Mouse (Mus musculus): ENCODE measurements around the gene Plekha7. TPM values are rescaled to one million over a fixed set of nuclear protein-coding genes. Genes with fewer than 3 reads are reported as not detected.

Gene Plekha7
- 55.9 and 59.7 TPM in 2 replicates for polyA plus RNA-seq (2016; fragmentation: Nextera tagmentation; extraction: Ambion mirVana)

- Histone ChIP-seq H3K9me3 (replicated peaks) (no peaks in the 10 kb centered on the region), H3K27me3 (replicated peaks) (peaks cover 9% of the 10 kb centered on the region), H3K4me3 (peak within 1 kb of the TSS; percentile 70), H3K36me3 (no peaks in the 10 kb centered on the region), H3K27ac (ENCODE audit: poor library complexity, severe bottlenecking) (peak within 1 kb of the TSS; percentile 58; the same call in 1 of the 2 replicates), H3K9ac (peak within 1 kb of the TSS; percentile 79), H3K4me1 (replicated peaks) (peaks cover 17% of the 10 kb centered on the region), H3K4me2 (peak within 1 kb of the TSS; percentile 91)
- peak; percentile 82 for ATAC-seq (ENCODE audit: insufficient number of reproducible peaks, low FRiP score)
- WGBS = 1% methylated on average over 64 of the region's 65 CpGs
Observed at GRCm38 (mm10) chr7:116307871-116308631, at the start of gene Plekha7. Gene Plekha7 (minus strand): TSS chr7:116308376.

- Histone ChIP-seq H3K27me3 (replicated peaks) (no peaks in the 10 kb centered on the region), H3K4me1 (replicated peaks) (peaks cover 12% of the 10 kb centered on the region), H3K9ac (no peak overlapping the region), H3K36me3 (peaks cover 30% of the 10 kb centered on the region), H3K27ac (ENCODE audit: poor library complexity, severe bottlenecking) (no peak overlapping the region), H3K4me3 (no peak overlapping the region), H3K4me2 (no peak overlapping the region), H3K9me3 (replicated peaks) (no peaks in the 10 kb centered on the region)
- no peak for ATAC-seq (ENCODE audit: insufficient number of reproducible peaks, low FRiP score)
- 76% methylated on average over 1 of the region's 1 CpGs for WGBS
Observed at GRCm38 (mm10) chr7:116336226-116336625, 28.1 kb upstream of the Plekha7 start.

- WGBS = 81% methylated on average over 6 of the region's 6 CpGs
- Histone ChIP-seq H3K9me3 (replicated peaks) (no peaks in the 10 kb centered on the region), H3K9ac (no peak overlapping the region), H3K27me3 (replicated peaks) (no peaks in the 10 kb centered on the region), H3K4me2 (no peak overlapping the region), H3K27ac (ENCODE audit: poor library complexity, severe bottlenecking) (no peak overlapping the region), H3K36me3 (peaks cover 34% of the 10 kb centered on the region), H3K4me1 (replicated peaks) (peaks cover 12% of the 10 kb centered on the region), H3K4me3 (no peak overlapping the region)
- ATAC-seq (ENCODE audit: insufficient number of reproducible peaks, low FRiP score) = no peak
Observed at GRCm38 (mm10) chr7:116335133-116335532, 27.0 kb upstream of the Plekha7 start.

GRCm38 (mm10) chr7:116334669-116335038, 26.5 kb upstream of the Plekha7 start:
- no peaks in the 10 kb centered on the region for H3K27me3 ChIP-seq (replicated peaks)
- WGBS = 16% methylated on average over 8 of the region's 8 CpGs

GRCm38 (mm10) chr7:116333713-116334668, 25.8 kb upstream of the Plekha7 start, which contains the start of gene Rps13:
Gene Rps13 (minus strand): TSS chr7:116334195.
- H3K36me3 ChIP-seq = peaks cover 36% of the 10 kb centered on the region
- H3K9ac ChIP-seq = peak within 1 kb of the TSS; percentile 97
- no peaks in the 10 kb centered on the region for H3K27me3 ChIP-seq (replicated peaks)
- H3K4me1 ChIP-seq (replicated peaks) = peaks cover 12% of the 10 kb centered on the region
- H3K9me3 ChIP-seq (replicated peaks) = no peaks in the 10 kb centered on the region
- ATAC-seq (ENCODE audit: insufficient number of reproducible peaks, low FRiP score) = peak; percentile 99
- peak within 1 kb of the TSS; percentile 83 for H3K27ac ChIP-seq (ENCODE audit: poor library complexity, severe bottlenecking)
- peak within 1 kb of the TSS; percentile 78 for H3K4me2 ChIP-seq
- H3K4me3 ChIP-seq = peak within 1 kb of the TSS; percentile 86
- under 1% methylated on average over 78 of the region's 78 CpGs for WGBS

More at GRCm38 (mm10) chr7:116334669-116335038, 26.5 kb upstream of the Plekha7 start:
- Histone ChIP-seq H3K36me3 (peaks cover 35% of the 10 kb centered on the region), H3K4me1 (replicated peaks) (peaks cover 12% of the 10 kb centered on the region), H3K27ac (ENCODE audit: poor library complexity, severe bottlenecking) (no peak overlapping the region), H3K9me3 (replicated peaks) (no peaks in the 10 kb centered on the region), H3K4me2 (peak overlapping the region; percentile 78), H3K9ac (peak overlapping the region; percentile 97), H3K4me3 (peak overlapping the region; percentile 86)
- no peak for ATAC-seq (ENCODE audit: insufficient number of reproducible peaks, low FRiP score)

- ATAC-seq (ENCODE audit: insufficient number of reproducible peaks, low FRiP score) = no peak
- WGBS = 94% methylated on average over 2 of the region's 2 CpGs
- H3K36me3 ChIP-seq = peaks cover 41% of the 10 kb centered on the region
Observed at GRCm38 (mm10) chr7:116331246-116331645, 23.1 kb upstream of the Plekha7 start.

GRCm38 (mm10) chr7:116329858-116330257, 21.7 kb upstream of the Plekha7 start:
- Histone ChIP-seq H3K27me3 (replicated peaks) (no peaks in the 10 kb centered on the region), H3K4me2 (no peak overlapping the region), H3K4me3 (no peak overlapping the region), H3K9me3 (replicated peaks) (no peaks in the 10 kb centered on the region), H3K9ac (no peak overlapping the region), H3K36me3 (peaks cover 41% of the 10 kb centered on the region), H3K27ac (ENCODE audit: poor library complexity, severe bottlenecking) (no peak overlapping the region), H3K4me1 (replicated peaks) (peaks cover 12% of the 10 kb centered on the region)
- ATAC-seq (ENCODE audit: insufficient number of reproducible peaks, low FRiP score) = no peak
- 89% methylated on average over 4 of the region's 4 CpGs for WGBS

More at GRCm38 (mm10) chr7:116331246-116331645, 23.1 kb upstream of the Plekha7 start:
- Histone ChIP-seq H3K4me2 (no peak overlapping the region), H3K9ac (no peak overlapping the region), H3K27me3 (replicated peaks) (no peaks in the 10 kb centered on the region), H3K4me3 (no peak overlapping the region), H3K27ac (ENCODE audit: poor library complexity, severe bottlenecking) (no peak overlapping the region), H3K4me1 (replicated peaks) (peaks cover 12% of the 10 kb centered on the region), H3K9me3 (replicated peaks) (no peaks in the 10 kb centered on the region)

GRCm38 (mm10) chr7:116328777-116329176, 20.6 kb upstream of the Plekha7 start:
- peaks cover 41% of the 10 kb centered on the region for H3K36me3 ChIP-seq
- H3K9ac ChIP-seq = no peak overlapping the region
- H3K9me3 ChIP-seq (replicated peaks) = no peaks in the 10 kb centered on the region
- H3K4me1 ChIP-seq (replicated peaks) = peaks cover 7% of the 10 kb centered on the region
- 72% methylated on average over 7 of the region's 7 CpGs for WGBS
- no peak overlapping the region for H3K4me2 ChIP-seq
- no peak for ATAC-seq (ENCODE audit: insufficient number of reproducible peaks, low FRiP score)
- no peaks in the 10 kb centered on the region for H3K27me3 ChIP-seq (replicated peaks)
- H3K27ac ChIP-seq (ENCODE audit: poor library complexity, severe bottlenecking) = no peak overlapping the region
- no peak overlapping the region for H3K4me3 ChIP-seq

- peaks cover 5% of the 10 kb centered on the region for H3K4me1 ChIP-seq (replicated peaks)
- no peak for ATAC-seq (ENCODE audit: insufficient number of reproducible peaks, low FRiP score)
- no peak overlapping the region for H3K9ac ChIP-seq
- H3K9me3 ChIP-seq (replicated peaks) = no peaks in the 10 kb centered on the region
- no peak overlapping the region for H3K4me3 ChIP-seq
- WGBS = 61% methylated on average over 5 of the region's 5 CpGs
- peaks cover 40% of the 10 kb centered on the region for H3K36me3 ChIP-seq
- no peak overlapping the region for H3K27ac ChIP-seq (ENCODE audit: poor library complexity, severe bottlenecking)
- no peaks in the 10 kb centered on the region for H3K27me3 ChIP-seq (replicated peaks)
- no peak overlapping the region for H3K4me2 ChIP-seq
Observed at GRCm38 (mm10) chr7:116327901-116328300, 19.7 kb upstream of the Plekha7 start.

- no peaks in the 10 kb centered on the region for H3K4me1 ChIP-seq (replicated peaks)
- 0 out of 2 replicates have a peak, but pooled peaks have one; percentile 51 for ATAC-seq (ENCODE audit: insufficient number of reproducible peaks, low FRiP score)
- H3K36me3 ChIP-seq = 0 out of 2 replicates have a peak, but pooled peaks cover under 1% of the 10 kb centered on the region
- H3K9me3 ChIP-seq (replicated peaks) = no peaks in the 10 kb centered on the region
- H3K9ac ChIP-seq = no peak overlapping the region; the same call in 1 of the 2 replicates
- H3K4me3 ChIP-seq = no peak overlapping the region
- H3K4me2 ChIP-seq = peak overlapping the region; percentile 15; the same call in 1 of the 2 replicates
- no peak overlapping the region for H3K27ac ChIP-seq (ENCODE audit: poor library complexity, severe bottlenecking)
- no peaks in the 10 kb centered on the region for H3K27me3 ChIP-seq (replicated peaks)
- WGBS = 32% methylated on average over 10 of the region's 10 CpGs
Observed at GRCm38 (mm10) chr7:116323331-116323964, 15.3 kb upstream of the Plekha7 start.
